ENCODE assay signal across 10 mouse cellular contexts in the genomic region with DNA sequence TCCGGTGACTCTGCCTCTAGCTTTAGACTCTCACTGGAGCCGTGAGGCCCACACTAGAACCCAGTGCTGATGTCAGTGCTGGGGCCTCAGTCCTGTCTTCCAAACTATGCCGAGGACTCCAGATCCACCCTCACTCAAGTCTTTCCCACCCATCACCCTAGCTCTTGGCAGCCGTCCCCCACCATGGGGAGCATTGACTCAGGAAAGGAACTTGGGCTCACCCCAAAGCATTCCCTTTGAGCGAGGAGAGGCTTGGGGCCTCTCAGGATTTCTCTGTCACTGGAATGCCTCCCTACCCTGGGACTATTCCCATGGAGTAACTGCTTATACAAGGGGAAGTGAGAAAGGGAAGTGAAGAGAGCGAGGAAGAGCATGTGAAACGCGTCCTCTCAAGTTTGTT. TPM values are rescaled to one million over a fixed set of nuclear protein-coding genes. Genes with fewer than 3 reads are reported as not detected.
DNase-seq lines count a peak whose midpoint lies in the region; ATAC-seq and TF ChIP-seq lines count a peak whose summit lies in the region.
"Had no signal": no experiment of that assay in that cellular context is flagged by ENCODE, and none has a peak within 500 bp of the region (broad histone marks: within the 10 kb centered on the region; RNA-seq: fewer than 3 reads in every experiment).

No protein-coding gene starts in this region.

- TF ChIP-seq EP300 in liver, postnatal 0 days (IDR thresholded peaks at IDR 0.05; ENCODE audit: low read depth), result no peak

- H3K4me2 ChIP-seq in hindbrain, embryonic 16.5 days (ENCODE audit: low read length), result no peak overlapping the region
- H3K4me2 ChIP-seq in hindbrain, embryonic 12.5 days (replicated peaks), result no peak overlapping the region
- H3K4me2 ChIP-seq in heart, embryonic 11.5 days, result no peak overlapping the region
- H3K4me2 ChIP-seq in liver, postnatal 0 days (ENCODE audit: low read depth, low read length), result no peak overlapping the region

- 0 out of 2 replicates have a peak overlapping the region, but pooled peaks have one; percentile 9 for H3K9ac ChIP-seq in hindbrain, embryonic 16.5 days (ENCODE audit: low read depth, low read length)
- no peak overlapping the region for H3K9ac ChIP-seq in hindbrain, embryonic 12.5 days
- H3K9ac ChIP-seq in heart, embryonic 11.5 days (ENCODE audit: low read depth, low read length), result peak overlapping the region; percentile 8; the same call in 1 of the 2 replicates
- H3K9ac ChIP-seq in liver, postnatal 0 days (replicated peaks), result no peak overlapping the region; the same call in 1 of the 2 replicates
- H3K9ac ChIP-seq: liver, embryonic 14.5 days had no signal

- no peaks in the 10 kb centered on the region for H3K27me3 ChIP-seq in hindbrain, embryonic 16.5 days (replicated peaks; ENCODE audit: control insufficient read depth, insufficient read depth, low read length)
- no peaks in the 10 kb centered on the region for H3K27me3 ChIP-seq in hindbrain, embryonic 12.5 days
- no peaks in the 10 kb centered on the region for H3K27me3 ChIP-seq in heart, embryonic 11.5 days (ENCODE audit: control insufficient read depth, insufficient read depth, low read length)
- H3K27me3 ChIP-seq in liver, postnatal 0 days (ENCODE audit: insufficient read depth, low read length), result no peaks in the 10 kb centered on the region

- peaks cover 2% of the 10 kb centered on the region; the same call in 1 of the 2 replicates for H3K4me1 ChIP-seq in hindbrain, embryonic 16.5 days (ENCODE audit: control insufficient read depth, insufficient read depth, low read depth, low read length)
- H3K4me1 ChIP-seq in hindbrain, embryonic 12.5 days, result no peaks in the 10 kb centered on the region
- H3K4me1 ChIP-seq in bone marrow macrophage, adult 2 months (ENCODE audit: control insufficient read depth, insufficient read depth, low read length), result peaks cover 35% of the 10 kb centered on the region
- H3K4me1 ChIP-seq in heart, embryonic 11.5 days (ENCODE audit: control insufficient read depth, insufficient read depth, low read length), result peaks cover 37% of the 10 kb centered on the region
- H3K4me1 ChIP-seq in liver, postnatal 0 days (ENCODE audit: insufficient read depth), result peaks cover 14% of the 10 kb centered on the region

- no peak overlapping the region for H3K4me3 ChIP-seq in hindbrain, embryonic 16.5 days (ENCODE audit: low read length)
- no peak overlapping the region for H3K4me3 ChIP-seq in hindbrain, embryonic 12.5 days
- no peak overlapping the region for H3K4me3 ChIP-seq in bone marrow macrophage, adult 2 months (ENCODE audit: insufficient read depth, low read length)
- H3K4me3 ChIP-seq in heart, embryonic 11.5 days (ENCODE audit: low read depth, low read length), result no peak overlapping the region
- H3K4me3 ChIP-seq in liver, postnatal 0 days (ENCODE audit: low read depth, low read length), result no peak overlapping the region

- DNase-seq in liver, postnatal 0 days, result no peak
- no peak for DNase-seq in spleen, postnatal 14 days (ENCODE audit: low spot score in 2 of 2)
- no peak for DNase-seq in right cerebral cortex, postnatal 4 days
- DNase-seq in left cerebral cortex, postnatal 36 days (ENCODE audit: low spot score in 2 of 2), result no peak

- TF ChIP-seq POLR2A in bone marrow macrophage, adult 2 months (IDR thresholded peaks at IDR 0.05; ENCODE audit: borderline replicate concordance, low read depth, low read length), result no peak

- intact Hi-C loops in left cerebral cortex, postnatal 36 days (cut with DNase I), result no loop called here

- H3K9me3 ChIP-seq in hindbrain, embryonic 16.5 days (ENCODE audit: control insufficient read depth, low read length), result no peaks in the 10 kb centered on the region
- H3K9me3 ChIP-seq in hindbrain, embryonic 12.5 days (replicated peaks), result no peaks in the 10 kb centered on the region
- H3K9me3 ChIP-seq in heart, embryonic 11.5 days (replicated peaks; ENCODE audit: control insufficient read depth, low read length), result no peaks in the 10 kb centered on the region
- no peaks in the 10 kb centered on the region for H3K9me3 ChIP-seq in liver, postnatal 0 days (ENCODE audit: low read length)

- H3K36me3 ChIP-seq in hindbrain, embryonic 16.5 days (ENCODE audit: control insufficient read depth, insufficient read depth, low read length), result no peaks in the 10 kb centered on the region
- H3K36me3 ChIP-seq in hindbrain, embryonic 12.5 days, result peaks cover 61% of the 10 kb centered on the region
- peaks cover 37% of the 10 kb centered on the region for H3K36me3 ChIP-seq in heart, embryonic 11.5 days (ENCODE audit: control insufficient read depth, insufficient read depth, low read length)
- peaks cover 59% of the 10 kb centered on the region for H3K36me3 ChIP-seq in liver, postnatal 0 days (replicated peaks; ENCODE audit: insufficient read depth, low read length)

- TF ChIP-seq CTCF in bone marrow macrophage, adult 2 months (IDR thresholded peaks at IDR 0.05; ENCODE audit: low read depth, low read length), result no peak
- TF ChIP-seq CTCF in liver, postnatal 0 days (IDR thresholded peaks at IDR 0.05; ENCODE audit: low read depth), result no peak

- 81% methylated on average over 8 of the region's 8 CpGs for WGBS in hindbrain, embryonic 16.5 days
- WGBS in hindbrain, embryonic 12.5 days, result 91% methylated on average over 8 of the region's 8 CpGs
- 62% methylated on average over 8 of the region's 8 CpGs for WGBS in heart, embryonic 11.5 days (ENCODE audit: insufficient replicate concordance)
- 63% methylated on average over 8 of the region's 8 CpGs for WGBS in liver, postnatal 0 days (ENCODE audit: insufficient replicate concordance)

- peak overlapping the region; percentile 51; the same call in 1 of the 2 replicates for H3K27ac ChIP-seq in hindbrain, embryonic 16.5 days (ENCODE audit: low read depth, low read length)
- H3K27ac ChIP-seq in hindbrain, embryonic 12.5 days, result no peak overlapping the region
- peak overlapping the region; percentile 90 for H3K27ac ChIP-seq in bone marrow macrophage, adult 2 months (ENCODE audit: insufficient read depth, low read depth, low read length)
- H3K27ac ChIP-seq in heart, embryonic 11.5 days (ENCODE audit: low read depth, low read length), result peak overlapping the region; percentile 69
- H3K27ac ChIP-seq in liver, postnatal 0 days (ENCODE audit: low read depth), result peak overlapping the region; percentile 67
- H3K27ac ChIP-seq: liver, embryonic 14.5 days had no signal

- ATAC-seq in hindbrain, embryonic 16.5 days, result no peak
- no peak for ATAC-seq in hindbrain, embryonic 12.5 days (ENCODE audit: low FRiP score)
- ATAC-seq in heart, embryonic 11.5 days (replicated peaks; ENCODE audit: insufficient number of reproducible peaks, low FRiP score, low TSS enrichment), result no peak
- ATAC-seq in liver, postnatal 0 days, result 0 out of 2 replicates have a peak, but pooled peaks have one; percentile 23
- ATAC-seq: forebrain, embryonic 14.5 days had no signal

RNA-seq across cellular contexts. Expression of a gene that starts 18.1 kb away (rescaled TPM):
- 22.4 and 26.6 TPM in 2 replicates for polyA plus RNA-seq in hindbrain, embryonic 16.5 days (2015; fragmentation: Nextera tagmentation; extraction: Ambion mirVana)
- 47.4 and 49.2 TPM in 2 replicates for polyA plus RNA-seq in hindbrain, embryonic 12.5 days (2016; fragmentation: Nextera tagmentation; extraction: Ambion mirVana)
- 24.7 and 24.8 TPM in 2 replicates for polyA plus RNA-seq in bone marrow macrophage, adult 2 months (2012; ENCODE audit: insufficient read depth, insufficient read length, missing spikeins)
- polyA plus RNA-seq in heart, embryonic 11.5 days (2014; fragmentation: Nextera tagmentation; extraction: Ambion mirVana), result 58.9 and 59.2 TPM in 2 replicates
- polyA plus RNA-seq in liver, postnatal 0 days (2015; fragmentation: Nextera tagmentation; extraction: Ambion mirVana), result 19.2 and 21.5 TPM in 2 replicates
- 1 to 10 TPM; 4.6 to 5.5 TPM for total RNA-seq in left cerebral cortex, postnatal 36 days (2021)

RNA-seq across cellular contexts. Expression of a gene that starts 21.3 kb away (rescaled TPM):
- polyA plus RNA-seq in hindbrain, embryonic 16.5 days (2015; fragmentation: Nextera tagmentation; extraction: Ambion mirVana), result 22.2 and 23.4 TPM in 2 replicates
- 5.1 and 6.1 TPM in 2 replicates for polyA plus RNA-seq in hindbrain, embryonic 12.5 days (2016; fragmentation: Nextera tagmentation; extraction: Ambion mirVana)
- 2.5 and 2.6 TPM in 2 replicates for polyA plus RNA-seq in bone marrow macrophage, adult 2 months (2012; ENCODE audit: insufficient read depth, insufficient read length, missing spikeins)
- polyA plus RNA-seq in heart, embryonic 11.5 days (2014; fragmentation: Nextera tagmentation; extraction: Ambion mirVana), result 6.3 and 7.6 TPM in 2 replicates
- 3.0 TPM in 2 replicates for polyA plus RNA-seq in liver, postnatal 0 days (2015; fragmentation: Nextera tagmentation; extraction: Ambion mirVana)
- total RNA-seq in left cerebral cortex, postnatal 36 days (2021), result 1 to 10 TPM; 5.5 to 8.3 TPM

RNA-seq across cellular contexts. Expression of a gene that starts 33.1 kb away (rescaled TPM):
- 94.0 and 117 TPM in 2 replicates for polyA plus RNA-seq in hindbrain, embryonic 16.5 days (2015; fragmentation: Nextera tagmentation; extraction: Ambion mirVana)
- polyA plus RNA-seq in hindbrain, embryonic 12.5 days (2016; fragmentation: Nextera tagmentation; extraction: Ambion mirVana), result 161 and 177 TPM in 2 replicates
- polyA plus RNA-seq in bone marrow macrophage, adult 2 months (2012; ENCODE audit: insufficient read depth, insufficient read length, missing spikeins), result 69.3 and 75.2 TPM in 2 replicates
- polyA plus RNA-seq in heart, embryonic 11.5 days (2014; fragmentation: Nextera tagmentation; extraction: Ambion mirVana), result 105 and 119 TPM in 2 replicates
- polyA plus RNA-seq in liver, postnatal 0 days (2015; fragmentation: Nextera tagmentation; extraction: Ambion mirVana), result 28.1 and 32.6 TPM in 2 replicates
- 10 to 100 TPM; 77.5 to 96.5 TPM for total RNA-seq in left cerebral cortex, postnatal 36 days (2021)

RNA-seq across cellular contexts. Expression of a gene that starts 40.1 kb away (rescaled TPM):
- polyA plus RNA-seq in hindbrain, embryonic 16.5 days (2015; fragmentation: Nextera tagmentation; extraction: Ambion mirVana), result not detected in 2 replicates
- polyA plus RNA-seq in hindbrain, embryonic 12.5 days (2016; fragmentation: Nextera tagmentation; extraction: Ambion mirVana), result not detected in 2 replicates
- not detected in 2 replicates for polyA plus RNA-seq in bone marrow macrophage, adult 2 months (2012; ENCODE audit: insufficient read depth, insufficient read length, missing spikeins)
- not detected in 2 replicates for polyA plus RNA-seq in heart, embryonic 11.5 days (2014; fragmentation: Nextera tagmentation; extraction: Ambion mirVana)
- 0.09 TPM in 1 of 2 replicates, not detected in the other for polyA plus RNA-seq in liver, postnatal 0 days (2015; fragmentation: Nextera tagmentation; extraction: Ambion mirVana)
- not detected for total RNA-seq in left cerebral cortex, postnatal 36 days (2021)
- polyA plus RNA-seq: forebrain, embryonic 14.5 days had no signal

RNA-seq across cellular contexts. Expression of a gene that starts 51.9 kb away (rescaled TPM):
- 10.0 and 10.2 TPM in 2 replicates for polyA plus RNA-seq in hindbrain, embryonic 16.5 days (2015; fragmentation: Nextera tagmentation; extraction: Ambion mirVana)
- polyA plus RNA-seq in hindbrain, embryonic 12.5 days (2016; fragmentation: Nextera tagmentation; extraction: Ambion mirVana), result 11.0 and 11.3 TPM in 2 replicates
- polyA plus RNA-seq in bone marrow macrophage, adult 2 months (2012; ENCODE audit: insufficient read depth, insufficient read length, missing spikeins), result 0.61 and 0.70 TPM in 2 replicates
- polyA plus RNA-seq in heart, embryonic 11.5 days (2014; fragmentation: Nextera tagmentation; extraction: Ambion mirVana), result 1.5 and 2.6 TPM in 2 replicates
- polyA plus RNA-seq in liver, postnatal 0 days (2015; fragmentation: Nextera tagmentation; extraction: Ambion mirVana), result 1.5 and 1.7 TPM in 2 replicates
- 1 to 10 TPM; 4.3 to 4.5 TPM for total RNA-seq in left cerebral cortex, postnatal 36 days (2021)

Comparison
In these comparisons a context has a peak if more than half of its experiments do, and no peak if none do; other contexts are left out.
1. H3K9ac ChIP-seq: peak in hindbrain, embryonic 16.5 days (single experiment) and heart, embryonic 11.5 days (single experiment); none in hindbrain, embryonic 12.5 days (single experiment) and liver, postnatal 0 days (single experiment).